Mouse (Mus musculus) adrenal gland, postnatal 14 days (tissue): ENCODE data around the gene Wdr13. TPM values are rescaled to one million over a fixed set of nuclear protein-coding genes. Genes with fewer than 3 reads are reported as not detected.
A peak's percentile ranks its signal among the peaks of the same experiment; 100 is the strongest.

Experiments used
- DNase-seq: peaks from one replicate; pipeline ENCODE4 v3.0.0; 2021; ENCODE audit warnings: mixed read lengths
- long read RNA-seq, 2 experiments: library from polyadenylated mRNA; stranded (forward); transcript quantifications; one replicate each; pipeline ENCODE4 v2.0.0; 2021
- total RNA-seq: library from RNA; stranded (reverse); gene quantifications from 2 replicates; pipeline ENCODE4 v1.2.3, GENCODE M21; 2021

Wdr13 gene
- 51.0 and 54.3 TPM in 2 replicates for total RNA-seq
- long read RNA-seq, experiment 1, full-length matches to known transcripts = 13 of 23 reads
- long read RNA-seq, experiment 1, partial matches to known transcripts = 2 of 23 reads
- long read RNA-seq, experiment 1, other reads (novel, unspliced or antisense) = 8 of 23 reads
- long read RNA-seq, experiment 2, full-length matches to known transcripts = 19 of 33 reads
- long read RNA-seq, experiment 2, partial matches to known transcripts = 3 of 33 reads
- long read RNA-seq, experiment 2, other reads (novel, unspliced or antisense) = 11 of 33 reads

- peak; percentile 92 for DNase-seq
Measured at GRCm38 (mm10) chrX:8132017-8132976, at the start of gene Wdr13. Gene Wdr13, minus strand, starts transcription at chrX:8132892.

GRCm38 (mm10) chrX:8179646-8180045 is 47.0 kb upstream of the Wdr13 start:
- no peak for DNase-seq

DNA sequence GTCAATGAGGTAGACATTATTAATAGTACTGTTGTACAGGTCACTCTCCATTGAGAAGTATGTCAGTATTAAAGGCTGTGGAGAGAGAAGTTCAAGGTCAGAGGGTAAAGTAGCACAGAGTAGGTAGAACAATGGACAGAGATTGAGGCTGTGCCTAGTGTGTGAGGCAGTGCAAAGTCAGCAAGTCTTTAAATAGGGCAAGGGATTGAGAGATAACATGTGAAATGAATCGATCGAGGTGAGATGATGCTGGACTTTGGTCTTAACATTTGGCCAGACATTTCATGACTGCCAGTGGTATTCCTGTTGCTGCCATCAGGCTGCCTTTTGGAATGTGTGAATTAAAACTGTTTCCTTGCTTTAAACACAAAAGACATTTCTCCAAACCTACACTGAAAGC is 46.2 kb upstream of the Wdr13 start:
- no peak for DNase-seq

DNA sequence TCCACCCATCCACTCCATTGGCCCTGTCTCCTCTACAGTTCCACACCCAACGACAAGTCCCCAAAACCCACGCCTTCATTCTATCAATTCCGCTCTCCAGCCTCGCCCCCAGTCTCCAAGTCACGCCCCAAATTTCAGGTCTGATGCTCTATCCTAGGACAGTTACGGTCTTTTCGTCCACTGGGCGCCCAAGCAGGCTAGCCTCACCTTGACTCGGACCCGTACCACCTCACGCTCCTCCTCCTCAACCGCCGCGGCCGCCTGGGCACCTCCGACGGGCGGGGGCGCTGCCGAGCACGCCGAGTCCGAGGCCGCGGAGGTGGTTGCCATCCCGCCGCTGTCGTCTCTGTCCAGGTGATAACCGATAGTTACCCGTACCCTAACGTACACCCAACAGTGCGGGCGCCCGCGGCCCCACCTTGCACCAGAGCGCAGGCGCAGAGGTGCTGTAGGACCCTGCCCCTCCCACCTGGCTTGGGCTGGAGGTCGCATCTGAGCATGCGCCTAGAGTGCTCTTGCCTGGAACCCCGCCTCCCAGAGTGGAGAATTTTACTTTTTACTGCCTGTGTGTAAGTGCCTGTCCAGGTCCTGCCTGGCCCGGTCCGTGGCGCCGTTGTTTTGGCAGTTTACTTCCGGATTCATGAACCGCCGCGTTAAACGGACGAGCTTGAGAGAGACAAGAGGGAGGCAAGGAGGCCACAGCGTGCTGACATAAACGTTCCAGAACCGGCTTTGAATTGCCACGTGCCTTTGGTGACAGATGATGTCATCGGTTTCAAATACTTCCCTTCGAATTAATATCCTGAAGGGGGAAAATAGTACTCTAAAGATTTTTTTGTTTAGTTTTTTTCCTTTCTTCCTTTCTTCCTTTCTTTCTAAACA is 43.1 kb upstream of the Wdr13 start, which contains the start of gene Tbc1d25:
TSS of gene Tbc1d25 (minus strand) at position 678 of the 882 bp plus-strand sequence.
- peak; percentile 90 for DNase-seq

DNA sequence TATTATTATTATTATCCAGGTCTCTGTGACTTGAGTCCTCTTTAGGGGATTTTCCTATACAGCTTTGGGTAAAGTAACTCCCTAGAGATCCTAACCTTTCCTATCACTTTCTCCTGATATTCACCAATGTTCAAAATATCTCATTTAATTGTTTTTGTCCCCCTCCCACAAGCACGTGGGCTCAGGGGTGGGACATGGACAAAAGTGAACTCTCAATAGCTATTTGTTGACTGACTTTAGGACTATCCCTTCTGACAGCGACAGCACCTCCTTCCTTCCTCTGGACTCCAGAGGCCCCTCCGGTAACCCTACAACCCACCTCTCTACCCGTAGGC is 42.4 kb upstream of the Wdr13 start:
- no peak for DNase-seq

GRCm38 (mm10) chrX:8167716-8168647 is 35.3 kb upstream of the Wdr13 start:
- DNase-seq = no peak

- DNase-seq = no peak
Measured at GRCm38 (mm10) chrX:8164471-8164870, 31.8 kb upstream of the Wdr13 start.

DNA sequence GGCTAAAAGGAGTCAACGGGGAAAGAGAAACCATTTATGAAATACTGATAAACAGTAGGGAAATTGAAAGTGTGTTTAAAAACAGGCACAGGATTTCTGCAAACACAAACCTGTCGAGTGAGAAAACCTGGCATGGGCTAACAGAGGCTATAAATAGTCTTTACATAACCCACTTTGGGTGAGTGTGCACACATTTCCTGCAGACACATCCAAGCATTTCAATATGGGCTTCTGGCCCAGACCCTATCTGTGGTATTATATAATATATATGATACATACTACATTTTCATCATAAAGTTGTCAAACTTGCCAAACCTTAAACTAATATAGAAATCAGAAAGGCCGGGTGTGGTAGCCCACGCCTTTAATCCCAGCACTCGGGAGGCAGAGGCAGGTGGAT is 30.4 kb upstream of the Wdr13 start:
- DNase-seq = no peak

DNA sequence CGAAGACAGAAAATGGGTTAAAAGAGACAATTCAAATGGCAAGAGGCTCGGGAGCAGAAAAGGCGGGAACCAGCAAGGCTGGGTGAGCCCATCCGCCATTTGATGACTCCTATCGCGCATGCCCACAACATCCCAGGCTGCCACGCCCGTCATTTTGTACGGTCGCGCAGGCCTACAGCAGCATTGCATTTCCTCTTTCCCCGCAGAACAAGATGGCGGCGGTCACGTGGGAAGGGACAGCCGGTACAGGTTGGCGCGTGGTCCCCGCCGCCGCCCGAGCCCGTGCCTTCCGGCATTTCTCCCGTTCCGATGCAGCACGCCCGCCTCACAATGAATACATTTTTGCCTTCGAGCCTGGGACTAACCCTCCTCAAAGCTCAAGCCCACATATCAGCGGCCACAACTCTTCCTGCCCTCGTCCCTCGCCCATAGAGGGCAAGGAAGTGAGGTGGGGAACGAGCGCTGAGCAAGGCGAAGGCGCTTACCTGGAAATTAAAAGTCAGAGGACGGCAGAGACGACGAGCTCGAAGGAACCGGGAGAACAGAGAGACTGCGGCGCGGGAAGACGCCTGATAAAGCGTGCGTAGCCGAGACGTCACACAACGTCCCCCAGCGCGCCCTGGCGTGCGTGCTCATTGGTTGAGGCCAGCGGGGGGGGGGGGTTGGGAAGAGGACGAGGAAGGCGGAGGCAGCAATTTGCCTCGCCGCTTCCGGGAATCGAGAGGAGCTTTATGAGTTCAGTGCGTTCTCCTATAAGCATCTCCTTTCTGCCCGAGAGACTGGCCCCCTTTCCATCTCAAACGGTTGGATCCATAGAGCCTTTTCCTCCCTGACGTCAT is 12.7 kb upstream of the Wdr13 start, which contains the start of gene Rbm3:
TSS of gene Rbm3 (minus strand) at position 728 of the 839 bp plus-strand sequence.
- peak; percentile 92 for DNase-seq

GRCm38 (mm10) chrX:8143750-8144149 is 11.1 kb upstream of the Wdr13 start:
- no peak for DNase-seq

- no peak for DNase-seq
Measured at GRCm38 (mm10) chrX:8142948-8143347, 10.3 kb upstream of the Wdr13 start.

GRCm38 (mm10) chrX:8141058-8141457 is 8.4 kb upstream of the Wdr13 start:
- no peak for DNase-seq

GRCm38 (mm10) chrX:8140446-8140845 is 7.8 kb upstream of the Wdr13 start:
- DNase-seq = no peak

DNA sequence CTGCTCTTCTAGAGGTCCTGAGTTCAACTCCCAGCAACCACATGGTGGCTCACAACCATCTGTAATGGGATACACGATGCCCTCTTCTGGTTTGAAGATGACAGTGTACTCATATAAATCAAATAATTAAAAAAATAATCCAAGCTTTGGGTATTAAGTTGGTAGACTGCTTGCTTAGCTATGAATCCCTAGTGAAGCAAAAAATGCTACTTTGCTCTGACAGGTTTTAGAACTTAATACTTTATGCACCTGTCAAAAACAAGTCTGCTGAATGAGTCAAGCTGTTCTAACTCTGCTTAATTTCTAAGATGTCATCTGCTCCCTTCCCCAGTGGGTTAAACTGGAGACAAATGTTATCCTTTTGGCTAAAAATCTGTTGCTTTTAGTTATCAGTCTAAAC is 6.8 kb upstream of the Wdr13 start:
- DNase-seq = no peak

DNA sequence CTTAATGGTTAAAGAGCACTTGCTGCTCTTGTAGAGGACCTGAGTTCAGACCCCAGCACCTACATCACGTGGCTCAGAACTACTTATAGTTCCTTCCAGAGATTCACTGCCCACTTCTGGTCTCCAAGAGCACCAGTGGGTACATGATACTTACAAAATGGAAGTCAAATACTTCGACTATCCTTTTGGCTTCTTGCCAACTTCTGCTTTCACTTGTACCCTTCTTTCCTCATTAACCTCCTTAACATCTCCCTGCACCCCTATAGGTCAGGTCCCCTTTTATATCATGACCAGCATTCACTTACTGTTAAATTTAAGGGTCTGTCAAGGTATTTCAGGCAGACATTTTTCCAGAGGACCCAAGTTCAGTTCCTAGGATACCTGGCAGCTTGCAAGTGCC is 3.2 kb upstream of the Wdr13 start:
- no peak for DNase-seq

- DNase-seq = no peak
Measured at GRCm38 (mm10) chrX:8131393-8131792, 1.3 kb downstream of the Wdr13 start.

GRCm38 (mm10) chrX:8125235-8125634 is 7.5 kb downstream of the Wdr13 start:
- no peak for DNase-seq

- DNase-seq = no peak
Measured at GRCm38 (mm10) chrX:8123821-8124470, 8.7 kb downstream of the Wdr13 start.

DNA sequence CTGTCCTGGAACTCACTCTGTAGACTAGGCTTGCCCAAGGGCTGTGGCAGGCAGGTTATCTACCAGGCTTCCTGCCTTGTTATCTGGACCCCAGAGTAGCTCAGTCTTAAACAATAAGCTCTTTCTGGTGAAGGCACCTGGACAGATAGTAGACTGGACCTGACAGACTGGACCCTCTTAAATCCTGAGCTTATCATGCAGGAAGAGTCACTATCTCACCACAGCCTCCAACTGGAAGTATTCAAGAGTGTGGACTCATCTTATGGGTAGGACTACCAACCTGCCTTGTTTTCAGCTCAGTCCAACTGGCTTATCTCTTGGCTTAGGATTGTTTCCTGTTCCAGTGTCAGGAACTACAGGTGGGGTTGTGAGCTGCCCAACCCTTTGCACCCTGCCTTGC is 15.4 kb downstream of the Wdr13 start:
- DNase-seq = no peak

GRCm38 (mm10) chrX:8115275-8115674 is 17.4 kb downstream of the Wdr13 start:
- DNase-seq = no peak
